Mouse (Mus musculus) adrenal gland, postnatal 4 days (tissue): ENCODE results near the gene Pdia5. TPM values are rescaled to one million over a fixed set of nuclear protein-coding genes. Genes with fewer than 3 reads are reported as not detected.

Experiments used
- DNase-seq, 2 experiments: peaks; one replicate each; pipeline ENCODE4 v3.0.0; 2021 to 2022; ENCODE audit warnings: low spot score in 2 of 2, mixed read lengths in 2 of 2
- microRNA-seq: library from miRNA; unstranded; fragments of <30 nt; microRNA quantifications from one replicate; pipeline ENCODE4 v1.2.0, GENCODE M21; 2021
- total RNA-seq, 2 experiments: library from RNA; stranded (reverse); gene quantifications; 2 replicates each; pipeline ENCODE4 v1.2.3; 2021

Gene Pdia5
- total RNA-seq, 2 experiments from 2014 or later: 23.0 to 27.5 TPM

- peak; percentile 83 to 87 for DNase-seq
Measured at GRCm38 (mm10) chr16:35363150-35364062, 127.3 kb downstream of the Pdia5 start, which contains the start of gene Sec22a. TSS of gene Sec22a (minus strand) at chr16:35363918.

- DNase-seq: no peak
Measured at GRCm38 (mm10) chr16:35362221-35362620, 128.5 kb downstream of the Pdia5 start.

- peak in 1 of 2 experiments; percentile 15 for DNase-seq
Measured at GRCm38 (mm10) chr16:35360593-35360992, 130.1 kb downstream of the Pdia5 start.

GRCm38 (mm10) chr16:35357449-35357848 is 133.2 kb downstream of the Pdia5 start:
- no peak for DNase-seq

Small RNAs within 50 kb of the gene (microRNA-seq; reads per million reads assigned to microRNA genes)
- gene Gm25548: not detected

Other genes starting within 250 kb of the Pdia5 start
- gene Sec22a, start 127.0 kb downstream of the Pdia5 start, total RNA-seq: 10 to 100 TPM; 27.8 to 29.3 TPM
- 10 to 100 TPM; 11.1 to 11.7 TPM for gene Sema5b, start 50.3 kb upstream of the Pdia5 start, total RNA-seq